Mouse (Mus musculus): ENCODE measurements around the gene 2310009B15Rik. TPM values are rescaled to one million over a fixed set of nuclear protein-coding genes. Genes with fewer than 3 reads are reported as not detected.

2310009B15Rik gene
- total RNA-seq, 2 experiments from 2014 or later: 13.2 to 15.2 TPM

- ATAC-seq (replicated peaks; ENCODE audit: poor library complexity, severe bottlenecking): peak; percentile 34
Measured at GRCm38 (mm10) chr1:138843361-138844091, 13.1 kb downstream of the 2310009B15Rik start.

GRCm38 (mm10) chr1:138842756-138843155 is 13.9 kb downstream of the 2310009B15Rik start:
- no peak for ATAC-seq (replicated peaks; ENCODE audit: poor library complexity, severe bottlenecking)

GRCm38 (mm10) chr1:138842315-138842714 is 14.3 kb downstream of the 2310009B15Rik start:
- ATAC-seq (replicated peaks; ENCODE audit: poor library complexity, severe bottlenecking): no peak

GRCm38 (mm10) chr1:138841306-138842095 is 15.2 kb downstream of the 2310009B15Rik start:
- ATAC-seq (replicated peaks; ENCODE audit: poor library complexity, severe bottlenecking): peak; percentile 15; the same call in 1 of the 2 replicates

- no peak for ATAC-seq (replicated peaks; ENCODE audit: poor library complexity, severe bottlenecking)
Measured at GRCm38 (mm10) chr1:138840440-138841305, 16.0 kb downstream of the 2310009B15Rik start.

GRCm38 (mm10) chr1:138839809-138840430 is 16.7 kb downstream of the 2310009B15Rik start:
- 0 out of 2 replicates have a peak, but pooled peaks have one; percentile 17 for ATAC-seq (replicated peaks; ENCODE audit: poor library complexity, severe bottlenecking)

GRCm38 (mm10) chr1:138839291-138839690 is 17.4 kb downstream of the 2310009B15Rik start:
- no peak for ATAC-seq (replicated peaks; ENCODE audit: poor library complexity, severe bottlenecking)

- ATAC-seq (replicated peaks; ENCODE audit: poor library complexity, severe bottlenecking): no peak
Measured at GRCm38 (mm10) chr1:138837786-138838743, 18.6 kb downstream of the 2310009B15Rik start.

- ATAC-seq (replicated peaks; ENCODE audit: poor library complexity, severe bottlenecking): peak; percentile 41
Measured at GRCm38 (mm10) chr1:138835355-138835900, 21.2 kb downstream of the 2310009B15Rik start.

GRCm38 (mm10) chr1:138831309-138831708 is 25.3 kb downstream of the 2310009B15Rik start:
- ATAC-seq (replicated peaks; ENCODE audit: poor library complexity, severe bottlenecking): peak; percentile 99

GRCm38 (mm10) chr1:138826841-138827240 is 29.8 kb downstream of the 2310009B15Rik start:
- ATAC-seq (replicated peaks; ENCODE audit: poor library complexity, severe bottlenecking): no peak

- ATAC-seq (replicated peaks; ENCODE audit: poor library complexity, severe bottlenecking): peak; percentile 25
Measured at GRCm38 (mm10) chr1:138822985-138823322, 33.7 kb downstream of the 2310009B15Rik start.

- peak; percentile 95 for ATAC-seq (replicated peaks; ENCODE audit: poor library complexity, severe bottlenecking)
Measured at GRCm38 (mm10) chr1:138822255-138822984, 34.2 kb downstream of the 2310009B15Rik start.

Other genes starting within 250 kb of the 2310009B15Rik start
- gene Nek7, start 236.7 kb downstream of the 2310009B15Rik start, total RNA-seq (2014; fragmentation: Nextera tagmentation): 19.9 and 25.1 TPM in 2 replicates
- 26.4 and 26.5 TPM in 2 replicates for gene Nek7, start 236.7 kb downstream of the 2310009B15Rik start, total RNA-seq (2017)
- not detected in 2 replicates for gene Lhx9, start 8.3 kb downstream of the 2310009B15Rik start, total RNA-seq (2014; fragmentation: Nextera tagmentation)
- gene Lhx9, start 8.3 kb downstream of the 2310009B15Rik start, total RNA-seq (2017): not detected in 2 replicates
- 33.4 and 35.0 TPM in 2 replicates for gene Dennd1b, start 106.6 kb upstream of the 2310009B15Rik start, total RNA-seq (2014; fragmentation: Nextera tagmentation)
- gene Dennd1b, start 106.6 kb upstream of the 2310009B15Rik start, total RNA-seq (2017): 19.0 and 22.0 TPM in 2 replicates